Mouse (Mus musculus): Measurements from ENCODE around the gene Fnbp1. TPM values are rescaled to one million over a fixed set of nuclear protein-coding genes. Genes with fewer than 3 reads are reported as not detected.

Fnbp1 gene
- polyA plus RNA-seq, 1 experiment from 2014 or later: 30.5 TPM

GRCm38 (mm10) chr2:31136338-31136737 is 5.5 kb downstream of the Fnbp1 start:
- WGBS: 41% methylated on average over 13 of the region's 13 CpGs
- Histone ChIP-seq H3K36me3 (no peaks in the 10 kb centered on the region), H3K9ac (no peak overlapping the region), H3K9me3 (replicated peaks) (no peaks in the 10 kb centered on the region), H3K27ac (replicated peaks) (no peak overlapping the region), H3K4me2 (replicated peaks) (no peak overlapping the region), H3K4me1 (peaks cover 45% of the 10 kb centered on the region), H3K4me3 (replicated peaks) (no peak overlapping the region), H3K27me3 (no peaks in the 10 kb centered on the region)
- no peak for ATAC-seq (ENCODE audit: insufficient number of reproducible peaks, low FRiP score, low TSS enrichment, low read depth)

- no peak overlapping the region for H3K9ac ChIP-seq
- no peak overlapping the region for H3K4me3 ChIP-seq (replicated peaks)
- no peaks in the 10 kb centered on the region for H3K36me3 ChIP-seq
- no peaks in the 10 kb centered on the region for H3K27me3 ChIP-seq
- no peaks in the 10 kb centered on the region for H3K9me3 ChIP-seq (replicated peaks)
- WGBS: 55% methylated on average over 13 of the region's 13 CpGs
- H3K4me2 ChIP-seq (replicated peaks): no peak overlapping the region
- H3K27ac ChIP-seq (replicated peaks): no peak overlapping the region
- H3K4me1 ChIP-seq: peaks cover 48% of the 10 kb centered on the region
- no peak for ATAC-seq (ENCODE audit: insufficient number of reproducible peaks, low FRiP score, low TSS enrichment, low read depth)
Observed at GRCm38 (mm10) chr2:31135512-31135931, 6.3 kb downstream of the Fnbp1 start.

GRCm38 (mm10) chr2:31133981-31134380 is 7.8 kb downstream of the Fnbp1 start:
- 83% methylated on average over 3 of the region's 4 CpGs for WGBS
- H3K4me1 ChIP-seq: peaks cover 40% of the 10 kb centered on the region
- H3K36me3 ChIP-seq: no peaks in the 10 kb centered on the region
- no peaks in the 10 kb centered on the region for H3K27me3 ChIP-seq
- H3K9ac ChIP-seq: no peak overlapping the region
- no peaks in the 10 kb centered on the region for H3K9me3 ChIP-seq (replicated peaks)
- no peak overlapping the region for H3K4me3 ChIP-seq (replicated peaks)
- ATAC-seq (ENCODE audit: insufficient number of reproducible peaks, low FRiP score, low TSS enrichment, low read depth): no peak
- H3K4me2 ChIP-seq (replicated peaks): no peak overlapping the region
- H3K27ac ChIP-seq (replicated peaks): no peak overlapping the region

GRCm38 (mm10) chr2:31132682-31133081 is 9.1 kb downstream of the Fnbp1 start:
- Histone ChIP-seq H3K36me3 (no peaks in the 10 kb centered on the region), H3K4me1 (peaks cover 44% of the 10 kb centered on the region), H3K9me3 (replicated peaks) (no peaks in the 10 kb centered on the region), H3K27me3 (no peaks in the 10 kb centered on the region), H3K4me3 (replicated peaks) (no peak overlapping the region), H3K9ac (no peak overlapping the region), H3K4me2 (replicated peaks) (no peak overlapping the region), H3K27ac (replicated peaks) (no peak overlapping the region)
- WGBS: 73% methylated on average over 8 of the region's 8 CpGs
- ATAC-seq (ENCODE audit: insufficient number of reproducible peaks, low FRiP score, low TSS enrichment, low read depth): no peak

- H3K9ac ChIP-seq: no peak overlapping the region
- peaks cover 45% of the 10 kb centered on the region for H3K4me1 ChIP-seq
- no peak overlapping the region for H3K4me3 ChIP-seq (replicated peaks)
- ATAC-seq (ENCODE audit: insufficient number of reproducible peaks, low FRiP score, low TSS enrichment, low read depth): no peak
- no peak overlapping the region for H3K4me2 ChIP-seq (replicated peaks)
- WGBS: 73% methylated on average over 8 of the region's 8 CpGs
- H3K9me3 ChIP-seq (replicated peaks): no peaks in the 10 kb centered on the region
- H3K27me3 ChIP-seq: no peaks in the 10 kb centered on the region
- H3K36me3 ChIP-seq: no peaks in the 10 kb centered on the region
- 0 out of 2 replicates have a peak overlapping the region, but pooled peaks have one; percentile 3 for H3K27ac ChIP-seq (replicated peaks)
Observed at GRCm38 (mm10) chr2:31130815-31131299, 11.0 kb downstream of the Fnbp1 start.

GRCm38 (mm10) chr2:31129742-31130518 is 11.9 kb downstream of the Fnbp1 start:
- ATAC-seq (ENCODE audit: insufficient number of reproducible peaks, low FRiP score, low TSS enrichment, low read depth): no peak
- no peak overlapping the region for H3K4me3 ChIP-seq (replicated peaks)
- no peak overlapping the region for H3K27ac ChIP-seq (replicated peaks)
- 79% methylated on average over 14 of the region's 14 CpGs for WGBS
- no peak overlapping the region for H3K9ac ChIP-seq
- H3K27me3 ChIP-seq: no peaks in the 10 kb centered on the region
- no peaks in the 10 kb centered on the region for H3K9me3 ChIP-seq (replicated peaks)
- H3K4me1 ChIP-seq: peaks cover 43% of the 10 kb centered on the region
- no peaks in the 10 kb centered on the region for H3K36me3 ChIP-seq
- H3K4me2 ChIP-seq (replicated peaks): no peak overlapping the region

GRCm38 (mm10) chr2:31127899-31128298 is 13.9 kb downstream of the Fnbp1 start:
- no peaks in the 10 kb centered on the region for H3K9me3 ChIP-seq (replicated peaks)
- H3K4me3 ChIP-seq (replicated peaks): no peak overlapping the region
- H3K4me1 ChIP-seq: peaks cover 52% of the 10 kb centered on the region
- no peaks in the 10 kb centered on the region for H3K36me3 ChIP-seq
- no peak for ATAC-seq (ENCODE audit: insufficient number of reproducible peaks, low FRiP score, low TSS enrichment, low read depth)
- no peak overlapping the region for H3K9ac ChIP-seq
- H3K4me2 ChIP-seq (replicated peaks): no peak overlapping the region
- H3K27me3 ChIP-seq: no peaks in the 10 kb centered on the region
- H3K27ac ChIP-seq (replicated peaks): peak overlapping the region; percentile 24; the same call in 1 of the 2 replicates
- 61% methylated on average over 4 of the region's 4 CpGs for WGBS

GRCm38 (mm10) chr2:31127219-31127618 is 14.6 kb downstream of the Fnbp1 start:
- Histone ChIP-seq H3K27me3 (no peaks in the 10 kb centered on the region), H3K9me3 (replicated peaks) (no peaks in the 10 kb centered on the region), H3K4me1 (peaks cover 47% of the 10 kb centered on the region), H3K36me3 (no peaks in the 10 kb centered on the region), H3K27ac (replicated peaks) (0 out of 2 replicates have a peak overlapping the region, but pooled peaks have one; percentile 34), H3K9ac (no peak overlapping the region), H3K4me2 (replicated peaks) (no peak overlapping the region), H3K4me3 (replicated peaks) (no peak overlapping the region)
- ATAC-seq (ENCODE audit: insufficient number of reproducible peaks, low FRiP score, low TSS enrichment, low read depth): no peak; the same call in 1 of the 2 replicates
- 63% methylated on average over 7 of the region's 7 CpGs for WGBS

- Histone ChIP-seq H3K4me3 (replicated peaks) (no peak overlapping the region), H3K9ac (no peak overlapping the region), H3K27ac (replicated peaks) (no peak overlapping the region), H3K27me3 (no peaks in the 10 kb centered on the region), H3K4me1 (peaks cover 48% of the 10 kb centered on the region), H3K4me2 (replicated peaks) (no peak overlapping the region), H3K36me3 (no peaks in the 10 kb centered on the region), H3K9me3 (replicated peaks) (no peaks in the 10 kb centered on the region)
- ATAC-seq (ENCODE audit: insufficient number of reproducible peaks, low FRiP score, low TSS enrichment, low read depth): no peak
- 84% methylated on average over 9 of the region's 9 CpGs for WGBS
Observed at GRCm38 (mm10) chr2:31126048-31126447, 15.8 kb downstream of the Fnbp1 start.

GRCm38 (mm10) chr2:31125156-31125555 is 16.7 kb downstream of the Fnbp1 start:
- H3K4me1 ChIP-seq: peaks cover 44% of the 10 kb centered on the region
- no peak overlapping the region for H3K9ac ChIP-seq
- no peaks in the 10 kb centered on the region for H3K27me3 ChIP-seq
- WGBS: 61% methylated on average over 7 of the region's 7 CpGs
- H3K36me3 ChIP-seq: no peaks in the 10 kb centered on the region
- no peak overlapping the region for H3K4me2 ChIP-seq (replicated peaks)
- ATAC-seq (ENCODE audit: insufficient number of reproducible peaks, low FRiP score, low TSS enrichment, low read depth): no peak
- no peak overlapping the region for H3K27ac ChIP-seq (replicated peaks)
- no peak overlapping the region for H3K4me3 ChIP-seq (replicated peaks)
- H3K9me3 ChIP-seq (replicated peaks): no peaks in the 10 kb centered on the region

GRCm38 (mm10) chr2:31124694-31125093 is 17.1 kb downstream of the Fnbp1 start:
- Histone ChIP-seq H3K4me1 (peaks cover 49% of the 10 kb centered on the region), H3K4me2 (replicated peaks) (no peak overlapping the region), H3K27me3 (no peaks in the 10 kb centered on the region), H3K9ac (no peak overlapping the region), H3K36me3 (no peaks in the 10 kb centered on the region; the same call in 1 of the 2 replicates), H3K4me3 (replicated peaks) (no peak overlapping the region), H3K9me3 (replicated peaks) (no peaks in the 10 kb centered on the region), H3K27ac (replicated peaks) (peak overlapping the region; percentile 60)
- WGBS: 33% methylated on average over 2 of the region's 2 CpGs
- ATAC-seq (ENCODE audit: insufficient number of reproducible peaks, low FRiP score, low TSS enrichment, low read depth): no peak
